Mouse (Mus musculus): Measurements from ENCODE around the gene Trabd2b. TPM values are rescaled to one million over a fixed set of nuclear protein-coding genes. Genes with fewer than 3 reads are reported as not detected.

Trabd2b gene
- polyA plus RNA-seq, 1 experiment from 2014 or later: 0.79 TPM

DNA sequence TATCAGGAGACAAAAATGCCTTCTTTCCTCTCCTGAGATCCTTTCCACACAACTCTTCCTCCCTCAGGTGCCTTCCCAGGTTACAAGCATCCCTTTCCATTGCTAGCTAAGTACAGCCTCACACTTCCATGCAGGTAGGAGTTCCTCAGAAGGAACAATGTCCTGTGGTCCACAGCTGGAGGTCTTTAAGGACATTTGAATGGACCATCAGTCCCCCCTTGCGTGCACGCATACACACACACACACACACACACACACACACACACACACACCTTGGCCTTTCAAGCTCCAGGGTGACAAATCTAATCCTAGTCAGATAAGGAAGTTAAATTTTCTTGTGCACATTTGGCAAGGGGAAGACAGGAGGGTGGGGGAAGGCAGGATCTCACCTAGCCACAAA lies 36.9 kb upstream of the Trabd2b start:
- ATAC-seq (ENCODE audit: low FRiP score, low TSS enrichment) (no peak), DNase-seq (no peak)
- Histone ChIP-seq H3K9ac (replicated peaks; ENCODE audit: low read length) (no peak overlapping the region), H3K4me1 (ENCODE audit: control insufficient read depth, insufficient read depth, low read length) (no peaks in the 10 kb centered on the region), H3K36me3 (ENCODE audit: control insufficient read depth, insufficient read depth, low read length) (no peaks in the 10 kb centered on the region), H3K27me3 (ENCODE audit: control insufficient read depth, insufficient read depth, low read length) (no peaks in the 10 kb centered on the region), H3K4me3 (replicated peaks; ENCODE audit: low read depth, low read length) (no peak overlapping the region), H3K9me3 (ENCODE audit: control insufficient read depth, low read length) (no peaks in the 10 kb centered on the region), H3K27ac (replicated peaks; ENCODE audit: low read depth, low read length) (no peak overlapping the region), H3K4me2 (ENCODE audit: low read length) (no peak overlapping the region)
- 66% methylated on average over 2 of the region's 2 CpGs for WGBS

GRCm38 (mm10) chr4:114370935-114371715 lies 35.4 kb upstream of the Trabd2b start:
- Histone ChIP-seq H3K4me1 (ENCODE audit: control insufficient read depth, insufficient read depth, low read length) (no peaks in the 10 kb centered on the region), H3K4me3 (replicated peaks; ENCODE audit: low read depth, low read length) (no peak overlapping the region), H3K4me2 (ENCODE audit: low read length) (no peak overlapping the region), H3K9me3 (ENCODE audit: control insufficient read depth, low read length) (no peaks in the 10 kb centered on the region), H3K36me3 (ENCODE audit: control insufficient read depth, insufficient read depth, low read length) (no peaks in the 10 kb centered on the region), H3K27me3 (ENCODE audit: control insufficient read depth, insufficient read depth, low read length) (no peaks in the 10 kb centered on the region), H3K27ac (replicated peaks; ENCODE audit: low read depth, low read length) (no peak overlapping the region), H3K9ac (replicated peaks; ENCODE audit: low read length) (no peak overlapping the region)
- DNase-seq (no peak), ATAC-seq (ENCODE audit: low FRiP score, low TSS enrichment) (no peak)

GRCm38 (mm10) chr4:114372699-114373098 lies 33.8 kb upstream of the Trabd2b start:
- ATAC-seq (ENCODE audit: low FRiP score, low TSS enrichment): no peak
- no peaks in the 10 kb centered on the region for H3K36me3 ChIP-seq (ENCODE audit: control insufficient read depth, insufficient read depth, low read length)
- H3K27ac ChIP-seq (replicated peaks; ENCODE audit: low read depth, low read length): no peak overlapping the region
- no peak overlapping the region for H3K4me3 ChIP-seq (replicated peaks; ENCODE audit: low read depth, low read length)
- no peak overlapping the region for H3K4me2 ChIP-seq (ENCODE audit: low read length)
- 92% methylated on average over 3 of the region's 3 CpGs for WGBS
- H3K4me1 ChIP-seq (ENCODE audit: control insufficient read depth, insufficient read depth, low read length): no peaks in the 10 kb centered on the region
- no peak overlapping the region for H3K9ac ChIP-seq (replicated peaks; ENCODE audit: low read length)
- H3K9me3 ChIP-seq (ENCODE audit: control insufficient read depth, low read length): no peaks in the 10 kb centered on the region
- no peak for DNase-seq
- no peaks in the 10 kb centered on the region for H3K27me3 ChIP-seq (ENCODE audit: control insufficient read depth, insufficient read depth, low read length)

GRCm38 (mm10) chr4:114374330-114374729 lies 32.2 kb upstream of the Trabd2b start:
- no peak overlapping the region for H3K4me2 ChIP-seq (ENCODE audit: low read length)
- no peak overlapping the region for H3K4me3 ChIP-seq (replicated peaks; ENCODE audit: low read depth, low read length)
- no peaks in the 10 kb centered on the region for H3K36me3 ChIP-seq (ENCODE audit: control insufficient read depth, insufficient read depth, low read length)
- H3K9ac ChIP-seq (replicated peaks; ENCODE audit: low read length): no peak overlapping the region
- no peaks in the 10 kb centered on the region for H3K4me1 ChIP-seq (ENCODE audit: control insufficient read depth, insufficient read depth, low read length)
- DNase-seq (no peak), ATAC-seq (ENCODE audit: low FRiP score, low TSS enrichment) (no peak)
- H3K27me3 ChIP-seq (ENCODE audit: control insufficient read depth, insufficient read depth, low read length): no peaks in the 10 kb centered on the region
- WGBS: 87% methylated on average over 1 of the region's 1 CpGs
- H3K27ac ChIP-seq (replicated peaks; ENCODE audit: low read depth, low read length): no peak overlapping the region
- no peaks in the 10 kb centered on the region for H3K9me3 ChIP-seq (ENCODE audit: control insufficient read depth, low read length)

- 91% methylated on average over 11 of the region's 11 CpGs for WGBS
- no peak overlapping the region for H3K9ac ChIP-seq (replicated peaks; ENCODE audit: low read length)
- H3K27ac ChIP-seq (replicated peaks; ENCODE audit: low read depth, low read length): no peak overlapping the region
Measured at GRCm38 (mm10) chr4:114377531-114377930, 29.0 kb upstream of the Trabd2b start.

DNA sequence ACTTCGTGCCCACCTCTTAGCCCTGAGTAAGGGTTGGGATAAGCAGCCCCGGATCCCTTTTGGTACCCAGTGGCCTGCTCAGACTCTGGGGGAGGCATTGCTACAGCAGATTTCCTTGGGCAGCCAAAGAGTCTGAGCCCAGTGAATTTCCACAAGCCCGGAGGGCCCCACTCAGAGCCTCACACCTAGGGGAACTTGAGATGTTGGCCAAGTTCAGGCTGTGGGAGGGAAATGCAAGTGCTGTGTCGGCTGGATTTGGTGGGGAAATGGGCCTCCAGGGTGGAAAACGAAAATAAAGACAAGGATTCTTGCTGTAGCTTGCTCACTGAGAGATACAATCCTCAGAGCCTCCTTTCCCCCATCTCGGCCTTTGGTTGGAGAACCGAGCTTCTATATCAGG lies 28.0 kb upstream of the Trabd2b start:
- Histone ChIP-seq H3K9ac (replicated peaks; ENCODE audit: low read length) (no peak overlapping the region), H3K36me3 (ENCODE audit: control insufficient read depth, insufficient read depth, low read length) (no peaks in the 10 kb centered on the region), H3K4me3 (replicated peaks; ENCODE audit: low read depth, low read length) (no peak overlapping the region), H3K27ac (replicated peaks; ENCODE audit: low read depth, low read length) (no peak overlapping the region), H3K4me1 (ENCODE audit: control insufficient read depth, insufficient read depth, low read length) (no peaks in the 10 kb centered on the region), H3K4me2 (ENCODE audit: low read length) (no peak overlapping the region), H3K9me3 (ENCODE audit: control insufficient read depth, low read length) (no peaks in the 10 kb centered on the region), H3K27me3 (ENCODE audit: control insufficient read depth, insufficient read depth, low read length) (no peaks in the 10 kb centered on the region)
- WGBS: 85% methylated on average over 7 of the region's 7 CpGs
- DNase-seq: no peak
- no peak for ATAC-seq (ENCODE audit: low FRiP score, low TSS enrichment)

More at GRCm38 (mm10) chr4:114377531-114377930, 29.0 kb upstream of the Trabd2b start:
- DNase-seq (no peak), ATAC-seq (ENCODE audit: low FRiP score, low TSS enrichment) (no peak)
- Histone ChIP-seq H3K27me3 (ENCODE audit: control insufficient read depth, insufficient read depth, low read length) (no peaks in the 10 kb centered on the region), H3K9me3 (ENCODE audit: control insufficient read depth, low read length) (no peaks in the 10 kb centered on the region), H3K4me2 (ENCODE audit: low read length) (no peak overlapping the region), H3K4me3 (replicated peaks; ENCODE audit: low read depth, low read length) (no peak overlapping the region), H3K4me1 (ENCODE audit: control insufficient read depth, insufficient read depth, low read length) (no peaks in the 10 kb centered on the region), H3K36me3 (ENCODE audit: control insufficient read depth, insufficient read depth, low read length) (no peaks in the 10 kb centered on the region)

- ATAC-seq (ENCODE audit: low FRiP score, low TSS enrichment) (no peak), DNase-seq (no peak)
- Histone ChIP-seq H3K9ac (replicated peaks; ENCODE audit: low read length) (no peak overlapping the region), H3K36me3 (ENCODE audit: control insufficient read depth, insufficient read depth, low read length) (no peaks in the 10 kb centered on the region), H3K27ac (replicated peaks; ENCODE audit: low read depth, low read length) (no peak overlapping the region), H3K4me3 (replicated peaks; ENCODE audit: low read depth, low read length) (no peak overlapping the region), H3K4me2 (ENCODE audit: low read length) (no peak overlapping the region), H3K27me3 (ENCODE audit: control insufficient read depth, insufficient read depth, low read length) (no peaks in the 10 kb centered on the region), H3K9me3 (ENCODE audit: control insufficient read depth, low read length) (no peaks in the 10 kb centered on the region), H3K4me1 (ENCODE audit: control insufficient read depth, insufficient read depth, low read length) (no peaks in the 10 kb centered on the region)
- WGBS: 90% methylated on average over 4 of the region's 4 CpGs
Measured at GRCm38 (mm10) chr4:114379416-114379956, 27.0 kb upstream of the Trabd2b start.

DNA sequence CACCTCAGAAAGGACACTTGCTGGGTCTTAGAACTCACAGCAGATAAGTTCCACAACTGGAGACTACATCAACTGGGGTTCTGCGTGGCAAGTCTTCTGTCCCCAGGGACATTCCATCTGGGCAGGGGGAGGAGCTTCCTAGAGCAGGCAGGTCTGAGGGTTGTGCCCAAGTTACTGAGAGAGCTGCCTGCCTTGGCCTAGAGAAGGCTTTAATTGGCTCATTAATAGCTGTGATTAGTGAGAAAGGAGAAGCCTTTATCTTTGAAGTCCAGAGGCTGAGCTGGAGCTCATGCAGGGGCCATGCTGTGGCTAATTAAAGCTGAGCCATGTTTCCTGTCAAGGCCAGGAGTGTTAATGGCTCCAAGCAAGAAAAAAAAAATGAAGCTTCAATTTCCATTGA lies 23.9 kb upstream of the Trabd2b start:
- Histone ChIP-seq H3K27me3 (ENCODE audit: control insufficient read depth, insufficient read depth, low read length) (no peaks in the 10 kb centered on the region), H3K36me3 (ENCODE audit: control insufficient read depth, insufficient read depth, low read length) (no peaks in the 10 kb centered on the region), H3K27ac (replicated peaks; ENCODE audit: low read depth, low read length) (no peak overlapping the region), H3K9me3 (ENCODE audit: control insufficient read depth, low read length) (no peaks in the 10 kb centered on the region), H3K4me3 (replicated peaks; ENCODE audit: low read depth, low read length) (no peak overlapping the region), H3K4me1 (ENCODE audit: control insufficient read depth, insufficient read depth, low read length) (no peaks in the 10 kb centered on the region), H3K9ac (replicated peaks; ENCODE audit: low read length) (no peak overlapping the region), H3K4me2 (ENCODE audit: low read length) (no peak overlapping the region)
- peak; percentile 19 for DNase-seq
- 31% methylated on average over 1 of the region's 1 CpGs for WGBS
- ATAC-seq (ENCODE audit: low FRiP score, low TSS enrichment): no peak

- WGBS: 88% methylated on average over 5 of the region's 5 CpGs
- H3K9me3 ChIP-seq (ENCODE audit: control insufficient read depth, low read length): no peaks in the 10 kb centered on the region
- no peak for ATAC-seq (ENCODE audit: low FRiP score, low TSS enrichment)
- no peak overlapping the region for H3K4me3 ChIP-seq (replicated peaks; ENCODE audit: low read depth, low read length)
- no peak overlapping the region for H3K9ac ChIP-seq (replicated peaks; ENCODE audit: low read length)
- H3K27ac ChIP-seq (replicated peaks; ENCODE audit: low read depth, low read length): no peak overlapping the region
- H3K27me3 ChIP-seq (ENCODE audit: control insufficient read depth, insufficient read depth, low read length): no peaks in the 10 kb centered on the region
- H3K4me2 ChIP-seq (ENCODE audit: low read length): no peak overlapping the region
- DNase-seq: no peak
- H3K36me3 ChIP-seq (ENCODE audit: control insufficient read depth, insufficient read depth, low read length): no peaks in the 10 kb centered on the region
- H3K4me1 ChIP-seq (ENCODE audit: control insufficient read depth, insufficient read depth, low read length): no peaks in the 10 kb centered on the region
Measured at GRCm38 (mm10) chr4:114385236-114385635, 21.3 kb upstream of the Trabd2b start.

All from midbrain, embryonic 14.5 days (tissue).